Mouse (Mus musculus) cerebellum, adult 2 months (tissue): ENCODE results near the gene Gli2.

ENCODE experiments used
- CTCF ChIP-seq: fragments of 200-500 bp; IDR thresholded peaks from 2 replicates; pipeline ENCODE4 v1.5.1; 2011; ENCODE audit warnings: low read depth, mild to moderate bottlenecking, control low read depth, low read length, moderate library complexity, borderline replicate concordance; ENCODE audit not compliant: insufficient read depth
- POLR2A ChIP-seq: fragments of 200-500 bp; IDR thresholded peaks from 2 replicates; pipeline ENCODE4 v1.6.1; 2011; ENCODE audit warnings: low read length, control low read depth, borderline replicate concordance; ENCODE audit not compliant: insufficient read depth

GRCm38 (mm10) chr1:119085771-119086170 is 32.4 kb upstream of the Gli2 start:
- no peak for TF ChIP-seq POLR2A
- TF ChIP-seq CTCF, result no peak
